Mouse (Mus musculus): ENCODE measurements around the gene Rnf34. TPM values are rescaled to one million over a fixed set of nuclear protein-coding genes. Genes with fewer than 3 reads are reported as not detected.

Gene Rnf34
- polyA plus RNA-seq, 1 experiment: 33.2 TPM

- Histone ChIP-seq H3K4me3 (ENCODE audit: insufficient read depth, low read length) (no peak overlapping the region), H3K4me1 (ENCODE audit: control insufficient read depth, insufficient read depth, low read length) (peaks cover 23% of the 10 kb centered on the region), H3K27ac (ENCODE audit: insufficient read depth, low read depth, low read length) (no peak overlapping the region)
- TF ChIP-seq POLR2A (IDR thresholded peaks at IDR 0.05; ENCODE audit: borderline replicate concordance, low read depth, low read length) (no peak), CTCF (IDR thresholded peaks at IDR 0.05; ENCODE audit: low read depth, low read length) (no peak)
Measured at GRCm38 (mm10) chr5:122883652-122884235, 33.9 kb downstream of the Rnf34 start.

- no peak for TF ChIP-seq CTCF (IDR thresholded peaks at IDR 0.05; ENCODE audit: low read depth, low read length)
- TF ChIP-seq POLR2A (IDR thresholded peaks at IDR 0.05; ENCODE audit: borderline replicate concordance, low read depth, low read length): no peak
- H3K4me3 ChIP-seq (ENCODE audit: insufficient read depth, low read length): no peak overlapping the region
- H3K4me1 ChIP-seq (ENCODE audit: control insufficient read depth, insufficient read depth, low read length): peaks cover 23% of the 10 kb centered on the region
- no peak overlapping the region; the same call in 1 of the 2 replicates for H3K27ac ChIP-seq (ENCODE audit: insufficient read depth, low read depth, low read length)
Measured at GRCm38 (mm10) chr5:122884594-122885348, 34.9 kb downstream of the Rnf34 start.

- H3K4me1 ChIP-seq (ENCODE audit: control insufficient read depth, insufficient read depth, low read length): peaks cover 25% of the 10 kb centered on the region
- no peak overlapping the region for H3K4me3 ChIP-seq (ENCODE audit: insufficient read depth, low read length)
- TF ChIP-seq POLR2A (IDR thresholded peaks at IDR 0.05; ENCODE audit: borderline replicate concordance, low read depth, low read length) (no peak), CTCF (IDR thresholded peaks at IDR 0.05; ENCODE audit: low read depth, low read length) (no peak)
- no peak overlapping the region for H3K27ac ChIP-seq (ENCODE audit: insufficient read depth, low read depth, low read length)
Measured at GRCm38 (mm10) chr5:122887033-122887432, 37.2 kb downstream of the Rnf34 start.

- peaks cover 28% of the 10 kb centered on the region for H3K4me1 ChIP-seq (ENCODE audit: control insufficient read depth, insufficient read depth, low read length)
Measured at GRCm38 (mm10) chr5:122887926-122888611, 38.2 kb downstream of the Rnf34 start.

GRCm38 (mm10) chr5:122888612-122889214, 38.9 kb downstream of the Rnf34 start:
- TF ChIP-seq POLR2A (IDR thresholded peaks at IDR 0.05; ENCODE audit: borderline replicate concordance, low read depth, low read length) (no peak), CTCF (IDR thresholded peaks at IDR 0.05; ENCODE audit: low read depth, low read length) (no peak)
- Histone ChIP-seq H3K4me3 (ENCODE audit: insufficient read depth, low read length) (no peak overlapping the region), H3K27ac (ENCODE audit: insufficient read depth, low read depth, low read length) (no peak overlapping the region), H3K4me1 (ENCODE audit: control insufficient read depth, insufficient read depth, low read length) (peaks cover 26% of the 10 kb centered on the region)

More at GRCm38 (mm10) chr5:122887926-122888611, 38.2 kb downstream of the Rnf34 start:
- H3K4me3 ChIP-seq (ENCODE audit: insufficient read depth, low read length): no peak overlapping the region
- TF ChIP-seq CTCF (IDR thresholded peaks at IDR 0.05; ENCODE audit: low read depth, low read length): no peak
- TF ChIP-seq POLR2A (IDR thresholded peaks at IDR 0.05; ENCODE audit: borderline replicate concordance, low read depth, low read length): no peak
- no peak overlapping the region for H3K27ac ChIP-seq (ENCODE audit: insufficient read depth, low read depth, low read length)

- TF ChIP-seq CTCF (IDR thresholded peaks at IDR 0.05; ENCODE audit: low read depth, low read length): no peak
- TF ChIP-seq POLR2A (IDR thresholded peaks at IDR 0.05; ENCODE audit: borderline replicate concordance, low read depth, low read length): no peak
- Histone ChIP-seq H3K27ac (ENCODE audit: insufficient read depth, low read depth, low read length) (no peak overlapping the region), H3K4me1 (ENCODE audit: control insufficient read depth, insufficient read depth, low read length) (peaks cover 27% of the 10 kb centered on the region), H3K4me3 (ENCODE audit: insufficient read depth, low read length) (no peak overlapping the region)
Measured at GRCm38 (mm10) chr5:122890396-122890795, 40.5 kb downstream of the Rnf34 start.

GRCm38 (mm10) chr5:122893270-122893669, 43.4 kb downstream of the Rnf34 start:
- H3K4me1 ChIP-seq (ENCODE audit: control insufficient read depth, insufficient read depth, low read length): peaks cover 38% of the 10 kb centered on the region
- H3K27ac ChIP-seq (ENCODE audit: insufficient read depth, low read depth, low read length): no peak overlapping the region
- TF ChIP-seq CTCF (IDR thresholded peaks at IDR 0.05; ENCODE audit: low read depth, low read length) (no peak), POLR2A (IDR thresholded peaks at IDR 0.05; ENCODE audit: borderline replicate concordance, low read depth, low read length) (no peak)
- no peak overlapping the region for H3K4me3 ChIP-seq (ENCODE audit: insufficient read depth, low read length)

- Histone ChIP-seq H3K4me1 (ENCODE audit: control insufficient read depth, insufficient read depth, low read length) (peaks cover 44% of the 10 kb centered on the region), H3K4me3 (ENCODE audit: insufficient read depth, low read length) (no peak overlapping the region), H3K27ac (ENCODE audit: insufficient read depth, low read depth, low read length) (peak overlapping the region; percentile 75)
- TF ChIP-seq CTCF (IDR thresholded peaks at IDR 0.05; ENCODE audit: low read depth, low read length): peak; percentile 75
- no peak for TF ChIP-seq POLR2A (IDR thresholded peaks at IDR 0.05; ENCODE audit: borderline replicate concordance, low read depth, low read length)
Measured at GRCm38 (mm10) chr5:122894007-122894637, 44.3 kb downstream of the Rnf34 start.

GRCm38 (mm10) chr5:122894821-122895220, 45.0 kb downstream of the Rnf34 start:
- Histone ChIP-seq H3K4me1 (ENCODE audit: control insufficient read depth, insufficient read depth, low read length) (peaks cover 44% of the 10 kb centered on the region), H3K27ac (ENCODE audit: insufficient read depth, low read depth, low read length) (peak overlapping the region; percentile 75), H3K4me3 (ENCODE audit: insufficient read depth, low read length) (peak overlapping the region; percentile 4; the same call in 1 of the 2 replicates)
- TF ChIP-seq CTCF (IDR thresholded peaks at IDR 0.05; ENCODE audit: low read depth, low read length) (no peak), POLR2A (IDR thresholded peaks at IDR 0.05; ENCODE audit: borderline replicate concordance, low read depth, low read length) (no peak)

All from bone marrow macrophage, adult 2 months (primary cell).